Mouse (Mus musculus) monocyte, adult 5-6 weeks (primary cell): ENCODE results near the gene Tex26. TPM values are rescaled to one million over a fixed set of nuclear protein-coding genes. Genes with fewer than 3 reads are reported as not detected.
A peak's percentile ranks its signal among the peaks of the same experiment; 100 is the strongest.

Experiments used
- ATAC-seq: fragments of 153-309, 156-312 bp; replicated peaks from 2 replicates; pipeline ENCODE4 v1.8.0; 2017; ENCODE audit warnings: mild to moderate bottlenecking; ENCODE audit not compliant: low TSS enrichment, insufficient number of reproducible peaks, severe bottlenecking, poor library complexity, low FRiP score
- total RNA-seq: library from RNA; stranded (forward); fragments of 200-1000, 200-491, 200-594 nt; gene quantifications from 3 replicates; pipeline ENCODE4 v1.2.3, GENCODE M21; 2017

Gene Tex26
- total RNA-seq, 1 experiment from 2014 or later: not detected

DNA sequence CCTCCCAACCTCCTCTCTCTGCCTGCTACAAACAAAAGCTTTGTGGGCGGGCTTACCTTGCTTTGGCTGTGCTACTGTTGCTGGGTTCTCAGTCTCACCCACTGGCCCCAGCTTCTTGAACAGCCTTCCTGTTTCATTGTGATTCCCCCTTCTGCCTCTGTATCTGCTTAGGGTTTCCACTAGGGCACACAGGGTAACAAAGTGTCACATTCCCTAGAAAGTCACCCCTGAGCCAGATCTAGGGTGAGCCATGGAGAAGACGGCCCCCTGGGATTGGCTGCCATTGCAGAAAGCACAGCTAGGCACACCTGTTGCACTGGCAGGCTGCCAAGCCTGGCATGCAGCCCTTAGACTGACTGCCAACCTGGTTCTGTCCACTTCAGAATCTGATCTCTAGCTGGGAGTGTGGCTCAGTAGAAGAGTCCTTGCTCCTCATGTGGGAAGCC is 10.6 kb upstream of the Tex26 start:
- no peak for ATAC-seq

GRCm38 (mm10) chr5:149429541-149429940 is 9.9 kb upstream of the Tex26 start:
- ATAC-seq: no peak

DNA sequence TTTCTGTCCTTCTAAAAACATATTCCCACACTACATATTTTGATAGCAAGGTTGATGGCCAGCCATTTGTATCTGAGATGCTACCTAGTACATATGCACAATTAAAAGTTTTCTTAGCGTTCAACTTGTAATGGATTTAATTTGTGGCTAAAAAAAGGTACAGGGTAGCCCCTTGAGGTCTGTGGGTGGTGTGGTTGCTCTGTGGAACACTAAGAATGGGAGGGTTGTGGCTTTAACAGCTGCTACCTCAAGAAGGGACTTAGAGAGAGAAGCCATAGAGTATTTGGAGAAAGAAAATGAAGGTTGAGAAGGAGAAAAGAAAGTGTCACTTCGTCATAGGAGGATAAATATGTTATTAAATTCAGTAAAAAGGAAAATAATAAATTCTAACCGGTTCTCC is 8.5 kb upstream of the Tex26 start:
- ATAC-seq: no peak

DNA sequence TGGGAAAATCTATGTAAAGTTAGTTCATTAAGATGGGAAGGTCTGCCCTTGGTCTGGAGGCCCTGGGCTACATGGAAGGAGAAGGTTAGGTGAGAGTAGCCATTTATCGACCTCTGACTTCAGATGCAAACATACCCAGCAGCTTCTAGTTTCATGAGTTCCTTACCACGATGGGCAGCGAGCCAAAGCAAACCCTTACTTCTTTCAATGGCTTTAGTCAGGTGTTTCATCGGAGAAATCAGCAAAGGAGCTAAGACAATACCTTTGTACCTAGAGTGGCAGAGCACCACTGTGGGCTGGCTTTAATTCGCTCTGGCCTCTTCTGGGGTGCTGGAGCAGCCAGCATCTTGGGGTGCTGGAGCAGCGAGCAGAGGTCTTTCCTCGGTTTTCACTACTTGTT is 5.8 kb upstream of the Tex26 start:
- ATAC-seq: no peak

DNA sequence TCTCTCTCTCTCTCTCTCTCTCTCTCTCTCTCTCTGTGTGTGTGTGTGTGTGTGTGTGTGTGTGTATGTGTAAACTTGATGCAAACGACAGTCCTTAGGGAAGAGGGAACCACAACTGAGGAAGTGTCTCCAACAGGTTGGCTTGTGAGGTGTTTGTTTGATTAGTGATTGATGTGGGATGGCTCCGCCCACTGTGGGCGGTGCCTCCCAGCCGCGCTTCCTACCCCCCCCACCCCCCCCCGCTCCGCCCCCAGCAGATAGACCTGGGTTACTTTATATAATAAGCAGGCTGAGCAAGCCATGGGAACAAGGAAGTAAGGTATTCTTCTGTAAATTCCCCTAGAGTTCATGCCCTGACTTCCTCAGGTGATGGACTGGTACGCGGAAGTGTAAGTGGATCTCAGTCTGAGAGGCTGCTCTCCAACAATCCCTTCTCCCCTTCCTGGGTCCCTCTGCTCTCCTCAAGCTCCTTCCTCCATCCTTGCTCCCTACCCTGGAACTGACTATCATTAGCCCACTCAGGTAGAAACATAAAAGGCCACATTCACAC is 5.2 kb upstream of the Tex26 start:
- ATAC-seq: no peak

- ATAC-seq: no peak
Observed at GRCm38 (mm10) chr5:149436541-149436940, 2.9 kb upstream of the Tex26 start.

- ATAC-seq: no peak
Observed at GRCm38 (mm10) chr5:149437150-149437549, 2.3 kb upstream of the Tex26 start.

DNA sequence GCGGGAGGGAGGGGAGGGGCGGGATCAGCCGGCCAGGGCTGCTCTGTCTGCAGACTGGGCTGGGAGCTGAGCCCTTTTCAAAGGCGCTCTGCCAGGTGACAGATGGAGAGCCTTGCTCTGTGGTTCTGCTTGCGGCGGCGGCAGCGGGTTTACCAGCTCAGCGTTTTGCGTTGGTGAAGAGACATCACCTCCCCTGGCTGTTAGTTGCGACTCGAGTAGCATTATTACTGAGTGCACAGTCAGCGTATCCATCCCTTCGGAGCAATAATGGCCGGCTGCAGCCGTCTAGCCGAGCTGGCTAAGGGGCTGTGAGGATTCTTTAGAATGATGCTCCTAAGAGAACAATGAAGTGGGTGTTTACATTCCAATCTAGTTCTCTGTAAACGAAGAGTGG is 717 bp downstream of the Tex26 start:
- no peak for ATAC-seq

DNA sequence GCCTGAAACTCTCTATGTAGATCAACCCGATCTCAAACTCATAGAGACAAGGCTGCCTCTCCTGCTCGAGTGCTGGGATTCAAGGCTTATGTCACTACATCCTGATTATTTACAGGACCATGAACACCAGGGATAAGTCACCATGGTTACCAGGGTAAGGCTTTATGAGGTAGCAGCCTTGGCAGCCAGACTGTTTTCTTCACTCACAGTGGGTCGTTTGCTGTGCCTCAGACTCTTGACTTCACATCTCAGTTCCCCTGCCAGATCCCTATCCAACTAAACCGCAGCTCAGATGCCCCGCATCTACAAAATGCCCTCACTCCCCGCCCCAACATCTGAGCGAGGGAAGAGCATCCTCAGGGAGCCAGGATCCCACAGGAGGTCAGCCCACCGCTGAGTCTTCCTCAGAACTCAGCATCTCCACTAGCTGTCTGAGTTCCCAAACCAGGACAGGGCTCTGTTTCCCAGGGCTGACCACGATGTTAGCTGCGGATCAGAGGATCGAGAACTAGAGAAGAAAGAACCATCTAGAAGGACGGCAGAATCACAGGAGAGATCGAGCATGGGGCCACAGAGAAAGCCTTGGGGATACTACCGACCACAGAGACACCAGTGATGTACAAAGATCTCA is 2.3 kb downstream of the Tex26 start:
- ATAC-seq: no peak

- ATAC-seq: no peak
Observed at GRCm38 (mm10) chr5:149442277-149442660, 2.8 kb downstream of the Tex26 start.

GRCm38 (mm10) chr5:149444451-149444850 is 5.0 kb downstream of the Tex26 start:
- no peak for ATAC-seq

DNA sequence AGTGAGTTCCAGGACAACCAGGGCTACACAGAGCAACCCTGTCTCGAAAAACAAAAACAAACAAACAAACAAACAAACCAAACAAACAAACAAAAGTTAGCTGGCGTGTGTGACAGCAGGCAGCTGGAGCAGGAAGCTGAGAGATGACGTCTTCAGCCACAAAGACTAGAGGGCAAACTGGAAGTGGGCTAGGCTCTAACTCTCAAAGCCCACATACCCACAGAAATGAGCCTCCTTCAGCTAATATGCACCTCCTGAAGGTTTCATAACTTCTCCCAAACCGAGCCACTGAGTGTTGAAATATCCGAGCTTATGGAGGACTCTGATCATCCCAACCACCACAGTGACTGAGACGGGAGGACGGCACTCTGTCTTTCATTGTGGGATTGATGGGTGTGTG is 7.0 kb downstream of the Tex26 start:
- ATAC-seq: no peak

DNA sequence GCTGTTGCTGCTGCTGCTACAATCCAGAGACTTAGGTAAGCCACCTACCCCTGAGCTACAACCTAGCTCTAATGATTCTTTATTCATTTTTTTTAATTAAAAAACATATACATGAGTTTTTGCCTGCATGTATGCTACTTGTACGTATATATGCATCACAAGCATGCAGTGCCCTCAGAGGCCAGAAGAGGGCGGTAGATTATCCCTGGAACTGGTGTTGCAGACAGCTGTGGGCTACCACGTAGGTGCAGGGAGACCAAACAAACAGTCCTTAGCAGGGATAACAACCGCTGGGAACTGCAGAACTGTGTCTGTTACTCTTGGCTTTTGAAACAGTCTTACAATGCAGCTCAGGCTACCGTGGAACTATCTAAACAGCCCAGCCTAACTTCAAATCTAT is 8.3 kb downstream of the Tex26 start:
- ATAC-seq: no peak

- ATAC-seq: no peak
Observed at GRCm38 (mm10) chr5:149449406-149449805, 9.9 kb downstream of the Tex26 start.

- no peak for ATAC-seq
Observed at GRCm38 (mm10) chr5:149451209-149451681, 11.8 kb downstream of the Tex26 start.

DNA sequence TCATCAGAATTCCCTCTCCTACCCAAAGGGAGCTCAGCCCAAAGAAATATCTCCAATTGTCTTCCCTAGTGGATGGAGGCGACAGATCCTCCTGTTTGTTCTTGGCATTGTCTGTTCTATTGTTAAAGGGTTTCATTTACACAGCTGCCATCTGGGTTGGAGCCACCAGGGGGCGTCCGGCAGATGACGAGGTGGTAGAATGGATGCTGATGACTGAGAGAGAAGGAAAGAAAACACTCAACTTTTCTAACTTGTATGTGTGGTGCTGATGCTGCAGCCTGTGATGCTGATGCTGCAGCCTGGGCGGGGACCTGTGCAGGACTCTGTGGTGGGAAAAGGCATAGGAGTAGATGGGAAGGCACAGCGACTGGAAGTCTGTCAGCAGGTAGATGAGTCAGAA is 14.8 kb downstream of the Tex26 start:
- peak; percentile 71; the same call in 1 of the 2 replicates for ATAC-seq

DNA sequence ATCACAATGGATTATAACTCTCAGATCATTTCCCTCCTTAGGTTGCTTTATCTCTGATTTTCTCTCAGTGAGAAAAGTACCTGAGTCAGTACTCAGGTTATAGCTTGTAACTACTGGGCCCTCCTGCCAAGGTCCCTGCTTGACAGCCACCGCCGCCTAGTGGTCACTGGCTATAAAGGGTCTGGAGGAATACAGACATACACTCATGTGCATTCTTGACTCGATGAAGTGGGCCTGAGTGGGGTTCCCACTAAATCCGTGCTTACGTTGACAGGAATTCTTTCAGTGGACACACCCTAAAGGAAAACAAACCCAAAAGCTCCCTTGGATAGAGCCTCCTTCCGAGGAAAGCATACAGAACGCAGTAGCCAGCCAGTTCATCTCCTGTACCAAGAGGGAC is 17.1 kb downstream of the Tex26 start:
- no peak for ATAC-seq

GRCm38 (mm10) chr5:149462071-149462470 is 22.6 kb downstream of the Tex26 start:
- no peak for ATAC-seq

GRCm38 (mm10) chr5:149465305-149465704 is 25.8 kb downstream of the Tex26 start:
- ATAC-seq: no peak

GRCm38 (mm10) chr5:149474142-149474541 is 34.7 kb downstream of the Tex26 start:
- no peak for ATAC-seq
